Mouse (Mus musculus) adrenal gland, postnatal 4 days (tissue): ENCODE data around the gene Trmt61a. TPM values are rescaled to one million over a fixed set of nuclear protein-coding genes. Genes with fewer than 3 reads are reported as not detected.

ENCODE experiments used
- DNase-seq, 2 experiments: peaks; one replicate each; pipeline ENCODE4 v3.0.0; 2021 to 2022; ENCODE audit warnings: low spot score in 2 of 2, mixed read lengths in 2 of 2
- total RNA-seq, 2 experiments: library from RNA; stranded (reverse); gene quantifications; 2 replicates each; pipeline ENCODE4 v1.2.3; 2021

Gene Trmt61a
- total RNA-seq, 2 experiments from 2014 or later = 11.7 to 13.8 TPM

- no peak for DNase-seq
Measured at GRCm38 (mm10) chr12:111672176-111672575, 5.7 kb upstream of the Trmt61a start, which contains the start of gene Ckb. Gene Ckb, minus strand, starts transcription at chr12:111672338.

GRCm38 (mm10) chr12:111672581-111672980 is 5.3 kb upstream of the Trmt61a start:
- DNase-seq = no peak

GRCm38 (mm10) chr12:111674850-111675486 is 2.9 kb upstream of the Trmt61a start:
- no peak for DNase-seq

GRCm38 (mm10) chr12:111675797-111676580 is 1.9 kb upstream of the Trmt61a start:
- no peak for DNase-seq

GRCm38 (mm10) chr12:111677421-111677820 is 484 bp upstream of the Trmt61a start:
- no peak for DNase-seq

- DNase-seq = no peak
Measured at GRCm38 (mm10) chr12:111678670-111678933, 697 bp downstream of the Trmt61a start.

GRCm38 (mm10) chr12:111678997-111679396 is 1.1 kb downstream of the Trmt61a start:
- DNase-seq = no peak

- DNase-seq = no peak
Measured at GRCm38 (mm10) chr12:111680661-111681060, 2.8 kb downstream of the Trmt61a start.

- no peak for DNase-seq
Measured at GRCm38 (mm10) chr12:111681305-111681704, 3.4 kb downstream of the Trmt61a start.

GRCm38 (mm10) chr12:111682003-111682402 is 4.1 kb downstream of the Trmt61a start:
- DNase-seq = no peak

GRCm38 (mm10) chr12:111682806-111683205 is 4.9 kb downstream of the Trmt61a start:
- DNase-seq = no peak

- DNase-seq = no peak
Measured at GRCm38 (mm10) chr12:111686390-111686789, 8.5 kb downstream of the Trmt61a start.

GRCm38 (mm10) chr12:111687350-111688068 is 9.6 kb downstream of the Trmt61a start:
- DNase-seq = peak in 1 of 2 experiments; percentile 29

GRCm38 (mm10) chr12:111688069-111688428 is 10.1 kb downstream of the Trmt61a start:
- no peak for DNase-seq

- DNase-seq = no peak
Measured at GRCm38 (mm10) chr12:111689426-111689825, 11.5 kb downstream of the Trmt61a start.

- DNase-seq = no peak
Measured at GRCm38 (mm10) chr12:111691346-111691872, 13.5 kb downstream of the Trmt61a start.

- no peak for DNase-seq
Measured at GRCm38 (mm10) chr12:111692899-111693298, 15.0 kb downstream of the Trmt61a start.

- DNase-seq = no peak
Measured at GRCm38 (mm10) chr12:111693341-111694270, 15.7 kb downstream of the Trmt61a start.

GRCm38 (mm10) chr12:111694271-111694781 is 16.4 kb downstream of the Trmt61a start:
- no peak for DNase-seq
